Mouse (Mus musculus) embryonic facial prominence, embryonic 11.5 days (tissue): ENCODE results near the gene Nuak1. TPM values are rescaled to one million over a fixed set of nuclear protein-coding genes. Genes with fewer than 3 reads are reported as not detected.
A peak's percentile ranks its signal among the peaks of the same experiment; 100 is the strongest.

ENCODE experiments used
- ATAC-seq: fragments of 200-750 bp; cut with Nextera tagmentation; replicated peaks from 2 replicates; pipeline ENCODE4 v1.8.0; 2017; ENCODE audit warnings: low read depth; ENCODE audit not compliant: insufficient number of reproducible peaks, low FRiP score, low TSS enrichment
- DNase-seq: peaks from one replicate; pipeline ENCODE4 v3.0.0-alpha.2; 2015; ENCODE audit warnings: low spot score
- H3K27ac ChIP-seq: fragments of 300-500 bp; sonication (generic); replicated peaks from 2 replicates; pipeline ENCODE4 v1.5.1; 2014; ENCODE audit warnings: mild to moderate bottlenecking, low read depth, low read length, control low read depth
- H3K27me3 ChIP-seq: fragments of 300-500 bp; sonication (generic); 2 replicates; pipeline ENCODE4 v1.6.1; 2014; ENCODE audit warnings: mild to moderate bottlenecking, low read length, moderate library complexity, mixed read lengths; ENCODE audit not compliant: control insufficient read depth, insufficient read depth
- H3K36me3 ChIP-seq: fragments of 300-500 bp; sonication (generic); replicated peaks from 2 replicates; pipeline ENCODE4 v1.6.1; 2014; ENCODE audit warnings: low read depth, mild to moderate bottlenecking, low read length, moderate library complexity, mixed read lengths; ENCODE audit not compliant: control insufficient read depth, insufficient read depth
- H3K4me1 ChIP-seq: fragments of 300-500 bp; sonication (generic); 2 replicates; pipeline ENCODE4 v1.6.1; 2014; ENCODE audit warnings: low read length, mixed read lengths; ENCODE audit not compliant: control insufficient read depth, insufficient read depth
- H3K4me2 ChIP-seq: fragments of 300-500 bp; sonication (generic); 2 replicates; pipeline ENCODE4 v1.6.1; 2014; ENCODE audit warnings: low read depth, mild to moderate bottlenecking, control low read depth, low read length, moderate library complexity
- H3K4me3 ChIP-seq: fragments of 300-500 bp; sonication (generic); 2 replicates; pipeline ENCODE4 v1.5.1; 2014; ENCODE audit warnings: low read depth, low read length, control low read depth
- H3K9ac ChIP-seq: fragments of 300-500 bp; sonication (generic); replicated peaks from 2 replicates; pipeline ENCODE4 v1.6.1; 2014; ENCODE audit warnings: mild to moderate bottlenecking, control low read depth, low read length
- H3K9me3 ChIP-seq: fragments of 300-500 bp; sonication (generic); replicated peaks from 2 replicates; pipeline ENCODE4 v1.6.1; 2016; ENCODE audit warnings: mild to moderate bottlenecking, low read length, inconsistent platforms, mixed read lengths; ENCODE audit not compliant: control insufficient read depth
- WGBS: fragments of 180-500 bp; shearing (Covaris S2); extraction: QIAGEN DNeasy Blood & Tissue Kit; methylation state at CpG from one replicate; pipeline ENCODE4 v1.1.7; 2014; 5-methylcytosine and 5-hydroxymethylcytosine counted together
- polyA plus RNA-seq: library from polyadenylated mRNA; unstranded; fragments of >200 nt; fragmentation: Nextera tagmentation; extraction: Ambion mirVana; gene quantifications from 2 replicates; pipeline ENCODE4 v1.2.1, GENCODE M21; 2014

The Nuak1 gene
- polyA plus RNA-seq, 1 experiment from 2014 or later, result 4.6 TPM

DNA sequence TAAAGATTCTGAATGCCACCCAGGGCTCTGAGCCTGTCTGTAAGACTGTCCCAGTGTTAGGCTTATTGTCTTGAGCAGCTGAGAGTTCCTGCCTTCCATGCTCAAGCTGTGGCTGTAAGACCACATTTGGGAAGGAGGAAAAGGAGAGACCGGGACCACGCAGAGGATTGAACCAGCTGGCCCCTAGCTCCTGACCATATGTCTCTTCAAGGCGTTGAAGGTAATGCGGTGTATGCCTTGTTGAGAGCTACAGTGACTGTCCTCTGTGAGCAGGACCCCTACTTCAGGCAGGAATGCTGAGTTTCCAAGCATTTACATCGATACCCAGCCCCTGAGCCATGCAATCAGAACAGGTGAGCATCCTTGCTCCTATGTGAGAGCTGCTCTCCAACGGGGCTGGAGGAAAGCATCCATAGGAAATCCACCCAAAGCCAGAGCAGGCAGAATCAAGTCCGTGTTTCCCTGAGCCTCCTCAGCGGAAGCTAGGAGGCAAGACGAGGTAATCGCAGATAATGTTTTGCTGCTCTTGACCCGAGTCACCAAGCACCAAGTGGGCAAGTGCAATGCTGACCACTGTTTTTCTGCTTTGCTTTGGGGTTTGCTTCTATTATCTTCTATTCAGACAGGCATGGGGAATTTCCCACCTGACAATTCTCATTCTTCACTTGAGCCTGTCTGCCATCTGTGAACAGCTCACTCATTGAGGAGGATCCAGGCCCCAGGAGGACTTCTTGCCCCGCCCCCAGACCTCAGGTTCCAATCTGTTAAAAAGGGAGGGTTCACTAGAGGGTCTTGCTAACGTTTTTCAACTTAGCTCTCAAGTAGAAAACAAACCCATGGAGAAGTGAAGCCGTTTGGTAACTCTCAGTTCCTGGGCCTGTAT lies 3.0 kb downstream of the Nuak1 start:
- Histone ChIP-seq H3K36me3 (no peaks in the 10 kb centered on the region; the same call in 1 of the 2 replicates), H3K9ac (peak overlapping the region; percentile 28; the same call in 1 of the 2 replicates), H3K4me3 (peak overlapping the region; percentile 88), H3K4me2 (peak overlapping the region; percentile 34), H3K4me1 (peaks cover 7% of the 10 kb centered on the region), H3K27ac (no peak overlapping the region; the same call in none of the 2 replicates), H3K27me3 (no peaks in the 10 kb centered on the region), H3K9me3 (no peaks in the 10 kb centered on the region)
- DNase-seq (peak; percentile 63), ATAC-seq (no peak)
- WGBS, result 38% methylated on average over 14 of the region's 14 CpGs

DNA sequence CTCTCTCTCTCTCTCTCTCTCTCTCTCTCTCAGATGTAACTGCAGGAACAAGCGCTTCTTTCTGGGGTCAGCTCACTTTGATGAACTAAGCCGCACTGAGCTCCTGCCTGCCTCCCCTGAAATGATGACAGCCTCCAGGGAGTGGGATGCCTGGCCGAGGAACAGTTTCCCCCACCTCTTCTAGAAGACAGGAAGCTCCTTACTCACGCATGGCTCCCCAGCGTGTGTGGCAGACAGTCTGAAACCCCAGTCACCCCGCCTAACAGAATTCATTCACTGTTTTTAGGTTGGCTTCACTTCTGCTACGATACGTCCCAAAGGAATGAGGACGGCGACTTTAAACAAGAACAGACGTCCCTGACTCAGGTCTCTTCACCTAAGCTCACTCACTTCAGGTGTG lies 4.5 kb downstream of the Nuak1 start:
- Histone ChIP-seq H3K36me3 (no peaks in the 10 kb centered on the region; the same call in 1 of the 2 replicates), H3K9me3 (no peaks in the 10 kb centered on the region), H3K4me2 (no peak overlapping the region), H3K4me3 (no peak overlapping the region), H3K9ac (no peak overlapping the region), H3K27ac (no peak overlapping the region), H3K4me1 (peaks cover 7% of the 10 kb centered on the region), H3K27me3 (no peaks in the 10 kb centered on the region)
- DNase-seq (no peak), ATAC-seq (no peak)
- WGBS, result 45% methylated on average over 11 of the region's 11 CpGs

DNA sequence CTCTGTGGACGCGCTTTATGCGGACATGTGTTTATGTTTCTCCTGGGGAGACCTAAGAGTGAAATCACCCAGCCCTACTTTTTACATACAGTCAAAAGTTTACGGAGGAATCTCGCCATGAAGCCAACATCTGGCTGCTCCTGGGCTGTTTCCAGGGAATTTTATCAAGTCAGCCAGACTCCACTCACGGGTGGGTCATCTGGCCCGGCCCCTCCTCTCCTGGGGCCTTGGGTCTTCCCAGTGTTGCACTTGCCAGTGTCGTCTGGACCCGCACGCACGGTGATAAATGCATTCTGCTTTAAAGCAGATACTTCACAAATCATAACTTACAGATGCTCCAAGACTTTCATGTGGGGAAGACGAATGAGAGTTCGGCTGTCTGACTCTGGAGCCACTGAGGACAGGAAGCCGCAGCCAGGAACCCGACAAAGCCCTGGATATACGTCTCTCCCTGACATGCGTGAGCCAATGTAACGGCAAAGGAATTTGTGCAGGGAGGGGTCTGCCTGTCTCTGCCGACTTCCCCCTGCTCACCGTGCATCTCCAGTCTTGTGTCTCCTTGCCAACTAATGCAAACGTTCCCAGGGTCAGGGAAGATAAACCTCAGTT lies 7.1 kb downstream of the Nuak1 start:
- no peaks in the 10 kb centered on the region; the same call in 1 of the 2 replicates for H3K36me3 ChIP-seq
- no peak overlapping the region for H3K4me2 ChIP-seq
- no peak for DNase-seq
- H3K27ac ChIP-seq, result no peak overlapping the region
- 77% methylated on average over 21 of the region's 21 CpGs for WGBS
- no peak for ATAC-seq
- no peak overlapping the region for H3K4me3 ChIP-seq
- H3K27me3 ChIP-seq, result no peaks in the 10 kb centered on the region
- no peaks in the 10 kb centered on the region for H3K9me3 ChIP-seq
- peaks cover 7% of the 10 kb centered on the region for H3K4me1 ChIP-seq
- H3K9ac ChIP-seq, result no peak overlapping the region

DNA sequence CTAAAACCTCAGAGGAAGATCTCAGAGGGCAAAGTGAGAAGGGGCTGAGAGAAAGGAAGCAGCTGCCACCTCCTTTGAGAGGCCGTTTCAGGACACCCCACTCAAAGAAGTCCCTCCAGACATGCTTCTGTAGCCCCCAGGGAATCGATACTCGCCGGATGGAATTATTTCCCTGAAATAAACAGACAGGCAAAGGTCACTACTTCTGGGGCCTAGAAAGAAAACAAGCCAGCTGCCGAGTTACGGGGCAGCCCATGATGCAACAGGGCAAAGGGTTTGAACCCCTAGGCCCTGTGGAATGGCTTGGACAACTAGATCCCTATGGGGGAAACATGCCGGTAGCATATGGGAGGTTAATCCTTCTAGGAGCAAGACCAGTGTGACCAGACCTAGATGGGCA lies 16.0 kb downstream of the Nuak1 start:
- no peak overlapping the region for H3K27ac ChIP-seq
- H3K4me1 ChIP-seq, result no peaks in the 10 kb centered on the region; the same call in 1 of the 2 replicates
- H3K4me2 ChIP-seq, result no peak overlapping the region
- no peaks in the 10 kb centered on the region; the same call in 1 of the 2 replicates for H3K36me3 ChIP-seq
- no peaks in the 10 kb centered on the region for H3K9me3 ChIP-seq
- DNase-seq, result no peak
- no peaks in the 10 kb centered on the region for H3K27me3 ChIP-seq
- no peak overlapping the region for H3K4me3 ChIP-seq
- 45% methylated on average over 7 of the region's 7 CpGs for WGBS
- no peak overlapping the region for H3K9ac ChIP-seq
- ATAC-seq, result no peak

DNA sequence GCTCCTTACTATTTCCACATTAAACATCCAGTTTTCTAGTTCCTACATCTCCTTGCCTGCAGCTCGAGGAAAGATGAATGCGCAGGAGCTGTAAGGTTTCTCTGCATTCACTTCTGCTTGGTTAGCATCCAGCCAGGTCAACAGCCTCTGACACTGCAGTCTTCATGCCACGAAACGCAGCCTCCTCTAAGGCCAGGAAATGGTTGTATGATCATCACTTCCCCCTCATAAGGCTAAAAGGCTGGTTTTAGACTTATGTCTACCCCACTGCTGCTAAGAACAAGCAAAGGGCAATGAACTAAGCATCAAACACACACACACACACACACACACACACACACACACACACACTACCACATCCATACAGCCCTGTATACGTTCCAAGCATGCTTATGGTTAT lies 16.5 kb downstream of the Nuak1 start:
- Histone ChIP-seq H3K27me3 (no peaks in the 10 kb centered on the region), H3K4me1 (no peaks in the 10 kb centered on the region; the same call in 1 of the 2 replicates), H3K4me3 (no peak overlapping the region), H3K4me2 (no peak overlapping the region), H3K9me3 (no peaks in the 10 kb centered on the region), H3K36me3 (no peaks in the 10 kb centered on the region; the same call in 1 of the 2 replicates), H3K9ac (no peak overlapping the region), H3K27ac (no peak overlapping the region)
- 82% methylated on average over 5 of the region's 5 CpGs for WGBS
- no peak for DNase-seq
- ATAC-seq, result no peak

DNA sequence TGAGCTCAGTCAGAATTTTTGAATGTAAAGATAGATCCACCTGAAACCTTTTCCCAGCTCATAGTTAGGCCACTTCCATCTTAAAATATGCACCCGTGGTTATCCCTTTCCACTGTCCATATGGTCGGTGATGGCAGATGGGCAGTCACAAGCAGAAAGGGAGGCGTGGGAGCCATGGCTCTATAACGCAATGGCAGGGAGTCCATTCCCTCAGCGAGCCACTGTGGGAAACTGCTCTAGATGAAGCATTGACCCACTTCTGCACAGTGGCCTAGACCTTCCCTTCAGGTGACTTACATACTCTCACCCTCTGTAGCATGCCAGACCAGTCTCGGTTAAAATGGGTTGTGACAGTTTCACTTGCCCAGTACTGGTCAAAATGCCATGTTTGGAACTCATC lies 19.8 kb downstream of the Nuak1 start:
- no peak overlapping the region for H3K4me3 ChIP-seq
- WGBS, result 94% methylated on average over 6 of the region's 6 CpGs

DNA sequence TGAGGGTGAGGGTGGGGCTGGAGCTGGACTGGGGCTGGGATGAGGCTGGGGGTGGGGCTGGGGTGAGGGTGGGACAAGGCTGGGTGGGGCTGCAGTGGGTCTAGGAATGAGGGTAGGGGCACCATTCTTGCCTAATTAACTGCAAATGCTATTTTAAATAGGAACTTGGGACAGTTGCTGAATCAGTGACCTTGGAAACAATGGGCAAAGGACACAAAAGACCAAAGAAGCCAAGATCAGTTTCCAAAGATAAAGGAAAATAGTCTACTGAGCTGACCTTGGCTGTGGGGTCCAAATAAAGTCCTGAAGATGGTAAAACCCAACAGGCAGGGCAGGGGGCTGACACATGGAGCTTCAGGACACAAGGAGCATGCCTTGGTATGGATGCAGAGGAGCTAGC lies 22.0 kb downstream of the Nuak1 start:
- no peaks in the 10 kb centered on the region for H3K4me1 ChIP-seq
- no peak overlapping the region for H3K27ac ChIP-seq
- H3K9me3 ChIP-seq, result no peaks in the 10 kb centered on the region
- no peak overlapping the region for H3K4me3 ChIP-seq
- H3K9ac ChIP-seq, result no peak overlapping the region
- no peak for ATAC-seq
- DNase-seq, result no peak
- H3K4me2 ChIP-seq, result no peak overlapping the region
- H3K27me3 ChIP-seq, result no peaks in the 10 kb centered on the region
- no peaks in the 10 kb centered on the region; the same call in 1 of the 2 replicates for H3K36me3 ChIP-seq

More for the DNA sequence above, 19.8 kb downstream of the Nuak1 start:
- Histone ChIP-seq H3K4me1 (no peaks in the 10 kb centered on the region; the same call in 1 of the 2 replicates), H3K9me3 (no peaks in the 10 kb centered on the region), H3K27ac (no peak overlapping the region), H3K4me2 (no peak overlapping the region), H3K9ac (no peak overlapping the region), H3K27me3 (no peaks in the 10 kb centered on the region), H3K36me3 (no peaks in the 10 kb centered on the region; the same call in 1 of the 2 replicates)
- DNase-seq, result no peak
- ATAC-seq, result no peak

DNA sequence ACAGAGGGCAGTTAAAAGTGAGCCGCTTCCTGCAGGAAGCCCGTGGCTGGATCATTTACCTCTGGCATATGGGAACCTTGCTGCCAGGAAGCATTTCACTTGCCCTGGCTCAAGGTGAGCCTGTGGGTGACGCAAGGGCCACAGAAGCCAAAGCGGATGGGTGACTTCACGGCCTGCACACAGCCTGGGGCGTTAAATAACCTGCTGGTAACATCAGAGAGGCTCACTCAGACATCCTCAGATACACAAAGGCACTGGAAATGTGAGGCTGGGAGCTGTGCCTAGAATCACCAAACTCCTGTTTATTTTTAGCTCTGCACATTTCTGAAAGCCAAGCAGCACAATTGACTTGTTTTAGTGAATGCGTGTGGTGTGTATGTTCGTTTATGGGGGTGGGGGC lies 23.6 kb downstream of the Nuak1 start:
- H3K36me3 ChIP-seq, result no peaks in the 10 kb centered on the region; the same call in 1 of the 2 replicates
- H3K27ac ChIP-seq, result no peak overlapping the region
- H3K9me3 ChIP-seq, result no peaks in the 10 kb centered on the region
- 86% methylated on average over 8 of the region's 8 CpGs for WGBS
- H3K4me1 ChIP-seq, result no peaks in the 10 kb centered on the region
- H3K9ac ChIP-seq, result no peak overlapping the region
- H3K27me3 ChIP-seq, result no peaks in the 10 kb centered on the region
- ATAC-seq, result no peak
- no peak overlapping the region for H3K4me2 ChIP-seq
- no peak overlapping the region for H3K4me3 ChIP-seq
- DNase-seq, result no peak
